Mouse (Mus musculus): ENCODE data around the gene Ap1g2.

Ap1g2 gene

DNA sequence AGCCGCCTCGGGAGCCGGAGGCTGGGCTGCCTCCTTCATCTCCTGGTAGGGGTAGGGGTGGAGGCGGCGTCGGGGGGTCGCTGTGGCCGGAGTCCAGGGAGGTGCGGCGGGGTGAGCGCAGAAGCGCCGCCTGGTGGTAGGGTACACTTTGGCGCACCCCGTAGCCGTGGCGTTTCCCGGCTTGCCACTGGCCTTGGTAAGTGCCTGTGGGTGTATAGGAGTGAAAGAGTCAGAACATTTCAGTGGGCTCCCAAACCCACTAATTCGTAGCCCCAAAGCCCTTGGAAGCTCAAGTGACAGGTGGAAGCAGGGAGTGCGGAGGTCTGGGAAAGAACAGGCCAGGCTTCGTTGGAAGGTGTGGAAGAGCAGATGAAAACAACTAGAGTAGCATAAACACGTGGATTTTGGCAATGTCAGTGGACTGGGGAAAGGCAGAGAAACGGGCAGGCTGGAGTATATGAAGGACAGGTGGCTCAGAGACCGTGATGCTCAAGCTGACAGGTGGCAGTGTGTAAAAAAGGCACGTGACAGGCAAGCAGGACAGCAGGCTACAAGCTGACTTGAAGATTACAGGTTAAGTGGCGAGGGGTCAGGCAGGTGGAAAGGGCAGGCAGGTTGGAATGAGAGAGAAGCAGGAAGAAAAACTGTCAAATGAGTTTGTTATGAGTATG is 7.7 kb upstream of the Ap1g2 start:
- no peak for DNase-seq (ENCODE audit: low read depth, low spot score)

DNA sequence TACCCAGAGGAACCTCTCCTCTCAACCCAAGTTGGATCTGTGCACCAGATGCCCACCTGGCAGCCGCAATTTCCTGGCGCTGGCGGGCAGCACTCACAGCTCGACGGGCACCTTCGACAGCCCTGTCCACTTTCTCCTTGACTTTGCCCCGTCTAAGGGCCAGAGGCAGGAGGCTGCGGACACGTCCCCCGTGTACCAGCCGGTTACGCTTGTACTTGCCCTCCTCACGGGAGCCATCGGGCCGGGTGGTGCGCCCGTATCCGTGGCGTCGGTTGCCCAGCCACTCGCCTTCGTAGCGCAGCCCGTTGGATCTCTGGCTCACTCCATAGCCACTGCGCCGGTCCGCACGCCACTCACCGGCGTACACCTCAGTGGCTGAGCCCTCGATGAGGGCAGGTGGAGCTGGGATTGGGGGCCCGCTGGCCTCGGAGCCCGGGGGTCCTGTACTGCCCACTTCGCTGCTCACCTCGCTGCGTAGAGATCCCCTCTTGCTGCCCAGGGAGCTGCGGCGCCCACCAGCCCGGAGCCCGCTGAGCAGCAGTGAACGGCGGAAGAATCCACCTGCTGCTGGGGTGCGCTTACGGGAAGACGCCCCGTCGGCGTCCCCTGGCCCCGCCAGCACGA is 7.1 kb upstream of the Ap1g2 start:
- no peak for DNase-seq (ENCODE audit: low read depth, low spot score)

DNA sequence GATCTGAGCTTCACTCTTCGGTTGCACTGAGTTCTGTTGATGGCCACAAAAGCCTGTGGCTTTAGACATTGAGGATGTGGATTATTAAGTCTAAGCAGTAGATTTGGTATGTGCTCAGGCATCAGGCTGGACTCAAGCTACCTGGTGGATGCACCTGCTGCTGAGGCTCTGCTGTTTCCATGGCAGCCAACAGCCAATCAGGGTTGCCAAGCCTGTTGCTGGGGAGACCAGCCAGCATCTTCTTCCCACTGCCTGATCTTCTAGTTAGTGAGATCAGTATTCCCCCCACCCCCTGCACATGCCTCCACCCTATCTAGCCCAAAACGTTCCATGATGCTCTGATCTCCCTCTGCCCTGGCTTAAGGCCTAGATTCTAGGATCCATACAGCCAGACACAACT is 5.3 kb upstream of the Ap1g2 start:
- no peak for DNase-seq (ENCODE audit: low read depth, low spot score)

DNA sequence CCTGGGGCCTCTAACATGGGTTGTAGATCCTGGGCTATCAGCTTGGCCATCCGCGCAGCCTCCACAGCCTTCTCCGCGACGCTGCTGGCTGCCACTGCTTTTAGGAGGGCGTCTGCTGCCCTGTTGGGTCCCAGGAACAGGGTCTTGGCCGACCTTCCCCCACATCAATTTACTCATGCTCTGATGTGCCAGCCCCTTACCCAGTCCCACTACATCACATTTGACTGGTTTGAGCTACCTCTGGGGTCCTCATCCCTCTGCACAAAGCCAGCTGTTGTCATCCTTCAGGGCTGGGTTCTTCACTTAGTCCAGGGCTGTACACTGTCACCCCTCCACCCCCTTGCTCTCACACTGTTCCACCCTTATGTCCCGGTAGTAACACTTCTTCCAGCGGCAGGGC is 3.7 kb upstream of the Ap1g2 start:
- DNase-seq (ENCODE audit: low read depth, low spot score) = no peak

DNA sequence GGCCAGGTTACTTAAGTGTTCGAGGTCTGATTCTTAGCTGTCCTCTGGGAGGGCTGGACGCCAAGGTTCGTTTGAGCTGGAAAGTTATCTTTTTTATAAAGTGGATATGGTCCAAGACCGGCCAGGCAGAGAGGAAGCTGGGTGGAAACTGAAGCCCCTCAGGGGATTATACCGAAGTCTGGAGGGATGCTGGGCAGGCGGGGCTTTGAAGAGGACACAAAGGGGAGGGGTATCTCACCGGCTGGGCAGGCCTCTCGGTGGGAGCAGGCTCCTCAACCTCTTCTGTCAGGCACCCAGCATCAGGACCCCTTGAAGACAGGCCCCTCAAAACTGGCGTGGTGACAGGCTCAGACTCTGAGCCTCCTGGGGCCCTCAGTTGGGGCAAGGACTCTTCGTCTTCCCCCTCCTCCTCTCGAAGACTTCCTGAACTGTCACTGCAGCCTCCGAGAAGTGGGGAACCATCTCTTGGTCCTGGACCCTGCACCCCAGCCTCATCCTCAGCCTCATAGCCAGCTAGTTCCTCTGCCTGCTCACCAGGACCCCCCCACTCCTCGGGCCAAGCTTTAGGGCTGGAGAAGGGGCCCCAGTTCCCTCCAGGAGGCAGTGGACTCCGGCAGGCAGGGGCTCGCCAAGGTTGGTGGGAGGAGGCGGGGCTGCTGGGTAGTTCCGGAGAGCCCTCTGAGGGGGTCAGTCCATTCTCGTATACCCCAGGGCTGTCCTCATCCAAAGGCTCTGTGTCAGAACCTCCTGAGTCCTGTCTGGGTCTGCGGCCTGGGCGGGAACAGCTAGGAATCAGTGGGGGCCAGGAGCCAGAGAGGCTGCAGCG is 2.9 kb upstream of the Ap1g2 start:
- no peak for DNase-seq (ENCODE audit: low read depth, low spot score)

DNA sequence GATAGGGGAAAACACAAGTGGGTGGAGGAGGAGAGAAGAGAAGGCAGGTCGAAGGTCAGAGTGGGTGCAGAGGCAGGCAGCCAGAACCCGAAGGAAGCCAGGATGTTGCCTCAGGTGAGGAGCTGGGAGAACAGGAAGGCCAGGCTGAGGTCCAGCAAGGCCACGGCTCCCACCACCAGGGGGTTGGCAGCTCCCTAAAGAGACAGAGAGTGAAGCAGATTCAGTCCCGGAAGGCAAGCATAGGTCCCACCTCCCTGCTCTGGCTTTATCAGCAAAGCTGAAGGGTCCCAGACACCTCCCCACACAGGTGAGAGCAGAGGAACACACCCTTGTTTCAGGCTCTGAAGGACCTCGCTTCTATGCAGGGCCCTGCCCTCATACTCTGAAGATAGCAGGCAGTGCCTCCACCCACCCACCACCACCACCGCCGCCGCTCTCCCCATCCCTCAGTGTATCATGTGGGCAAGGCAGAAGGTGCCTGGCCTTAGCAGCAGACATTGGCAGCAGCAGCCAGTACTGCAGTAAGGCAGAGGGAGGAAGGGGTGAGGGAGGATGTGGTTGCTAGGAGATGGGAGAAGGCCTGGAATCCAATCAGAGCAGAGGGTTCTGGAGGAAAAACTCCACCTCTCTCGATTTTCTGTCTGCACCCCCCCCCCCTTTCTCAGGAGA is 1.9 kb upstream of the Ap1g2 start:
- no peak for DNase-seq (ENCODE audit: low read depth, low spot score)

DNA sequence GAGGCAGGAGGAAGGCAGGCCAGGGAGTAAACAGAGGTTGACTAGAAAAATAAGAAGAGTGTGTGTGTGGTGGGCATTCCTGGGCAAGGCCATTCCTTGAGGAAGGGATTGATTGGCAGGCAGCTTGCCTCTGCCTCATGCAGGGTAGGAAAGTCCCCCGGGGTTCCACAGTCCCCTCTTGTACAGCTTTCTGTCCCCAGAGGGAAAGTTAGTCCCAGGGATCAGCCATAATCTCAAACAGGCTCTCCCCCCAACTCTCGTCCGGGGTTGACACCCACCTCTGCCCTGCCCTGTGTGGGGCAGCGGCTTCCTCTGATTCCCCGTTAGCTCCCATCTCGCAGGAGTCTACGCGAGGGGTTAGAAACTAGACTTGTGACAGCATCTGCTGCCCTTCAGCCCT is 597 bp upstream of the Ap1g2 start:
- DNase-seq (ENCODE audit: low read depth, low spot score) = no peak

DNA sequence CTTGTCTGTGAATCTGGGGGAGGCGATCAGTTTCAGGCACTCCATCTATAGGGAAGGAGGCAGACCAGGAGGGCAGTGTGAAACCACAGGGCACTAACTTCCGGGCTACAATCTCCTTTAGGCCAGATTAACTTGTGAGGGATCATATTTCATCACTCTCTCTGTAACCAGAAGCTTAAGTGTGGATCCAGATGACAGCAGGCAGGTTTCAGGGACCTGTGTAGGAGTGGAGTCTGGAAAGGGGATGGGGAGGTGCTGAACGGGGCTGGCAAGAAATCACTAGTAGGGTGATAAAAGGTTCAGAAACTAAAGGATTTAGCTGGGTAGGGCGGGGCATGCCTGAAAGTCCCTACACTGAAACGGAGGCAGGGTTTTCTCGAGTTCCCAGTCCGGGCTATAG is 1.0 kb downstream of the Ap1g2 start:
- no peak for DNase-seq (ENCODE audit: low read depth, low spot score)

DNA sequence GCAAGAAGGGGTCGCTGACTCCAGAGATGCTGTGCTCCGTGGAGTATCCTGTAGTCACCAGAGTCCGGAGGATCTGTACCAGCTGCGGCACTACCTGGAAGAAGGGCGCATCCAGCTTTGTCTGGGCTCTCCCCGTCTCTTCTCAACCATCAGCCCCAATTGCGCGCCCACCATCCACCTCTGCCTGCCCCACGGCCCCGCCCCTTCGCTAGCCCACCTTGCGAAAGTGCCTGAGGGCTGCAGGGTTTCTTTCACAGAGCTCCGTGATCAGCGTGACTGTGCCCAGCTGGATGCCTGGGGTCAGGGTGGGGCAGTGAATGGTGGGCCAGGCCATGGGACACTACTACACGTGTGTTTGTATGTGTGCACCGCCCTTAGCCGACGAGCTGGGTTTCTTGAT is 2.0 kb downstream of the Ap1g2 start:
- no peak for DNase-seq (ENCODE audit: low read depth, low spot score)

DNA sequence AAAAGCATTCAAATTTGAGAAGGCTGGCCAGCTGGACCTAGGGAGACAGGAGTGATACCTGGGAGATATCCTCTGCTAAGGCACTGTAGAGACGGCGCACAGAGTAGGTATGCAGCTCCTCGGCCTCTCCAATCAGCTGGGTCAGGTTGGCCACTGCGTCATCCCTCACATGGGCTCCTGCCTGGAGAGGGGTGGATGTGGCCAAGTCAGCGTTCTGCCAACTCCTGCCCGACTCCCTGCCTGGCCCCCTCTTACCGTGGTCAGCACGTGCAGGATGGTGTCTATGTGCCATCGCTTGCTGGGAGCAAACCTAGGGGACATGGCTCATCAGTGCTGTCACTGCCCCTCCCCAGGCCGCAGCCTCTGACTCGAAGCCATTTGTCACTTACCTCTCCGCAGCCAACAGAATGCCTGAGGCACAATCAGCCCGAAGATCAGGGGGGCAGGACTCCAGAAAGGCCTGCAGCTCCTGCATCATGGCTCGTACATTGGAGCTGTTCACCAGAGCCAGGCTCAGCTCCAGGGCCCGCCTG is 4.1 kb downstream of the Ap1g2 start:
- DNase-seq (ENCODE audit: low read depth, low spot score) = no peak

DNA sequence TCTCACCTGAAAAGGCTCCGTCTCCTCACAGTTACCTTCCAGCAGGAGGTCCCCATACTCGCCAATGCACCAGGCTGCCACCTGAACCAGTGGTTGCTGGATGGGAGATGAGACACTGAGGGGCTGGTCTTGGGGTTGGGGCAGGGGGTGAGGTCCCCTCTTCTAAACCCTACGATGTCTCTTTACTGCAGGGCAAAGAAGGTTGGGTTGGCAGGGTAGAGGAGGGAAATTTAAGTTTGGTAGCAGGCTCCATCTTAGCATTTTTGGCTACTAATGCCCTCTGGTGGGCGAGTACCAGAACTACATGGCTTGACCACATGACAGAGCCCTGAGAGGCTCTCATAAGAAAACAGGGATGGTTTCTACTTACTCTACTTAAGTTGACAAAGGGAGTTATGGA is 4.8 kb downstream of the Ap1g2 start:
- DNase-seq (ENCODE audit: low read depth, low spot score) = no peak

DNA sequence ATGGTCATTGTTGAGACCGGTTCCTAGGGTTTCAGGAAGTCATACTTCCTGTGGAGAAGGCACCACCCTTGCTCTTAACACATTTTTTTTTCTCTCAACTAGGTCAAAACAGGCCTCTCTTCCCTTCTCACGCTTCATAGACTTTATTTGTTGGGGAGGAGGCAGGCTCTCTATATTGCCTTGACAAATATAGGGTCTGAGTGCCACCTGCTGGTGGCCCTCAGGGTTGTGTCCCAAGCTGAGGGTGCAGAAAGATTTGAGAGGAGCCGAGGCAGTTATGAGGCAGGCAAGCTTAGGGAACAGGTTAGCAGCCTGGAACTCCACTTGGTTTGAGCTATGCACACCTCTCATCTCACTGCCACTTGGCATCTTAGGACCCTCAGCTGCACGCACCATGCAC is 8.3 kb downstream of the Ap1g2 start:
- DNase-seq (ENCODE audit: low read depth, low spot score) = no peak

DNA sequence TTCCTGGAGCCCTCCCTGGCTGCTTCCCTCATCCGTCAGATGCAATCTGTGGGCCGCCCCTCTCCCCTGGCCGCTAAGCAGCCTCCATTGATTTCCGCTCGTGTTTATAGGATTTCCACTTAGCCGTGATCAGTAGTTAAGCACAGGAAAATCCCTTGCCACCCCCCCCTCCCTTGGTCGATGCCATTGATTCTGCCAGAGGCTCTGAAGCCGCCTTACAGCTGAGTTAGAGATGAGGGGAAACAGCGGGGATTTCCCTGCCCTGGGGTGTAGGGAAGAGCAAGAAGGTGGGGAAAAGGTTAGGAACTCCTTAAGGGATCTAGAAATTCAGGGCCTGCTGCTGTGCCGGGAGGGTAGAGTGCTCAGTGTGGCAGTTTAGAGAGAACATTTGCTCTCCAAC is 8.7 kb downstream of the Ap1g2 start:
- DNase-seq (ENCODE audit: low read depth, low spot score) = no peak

DNA sequence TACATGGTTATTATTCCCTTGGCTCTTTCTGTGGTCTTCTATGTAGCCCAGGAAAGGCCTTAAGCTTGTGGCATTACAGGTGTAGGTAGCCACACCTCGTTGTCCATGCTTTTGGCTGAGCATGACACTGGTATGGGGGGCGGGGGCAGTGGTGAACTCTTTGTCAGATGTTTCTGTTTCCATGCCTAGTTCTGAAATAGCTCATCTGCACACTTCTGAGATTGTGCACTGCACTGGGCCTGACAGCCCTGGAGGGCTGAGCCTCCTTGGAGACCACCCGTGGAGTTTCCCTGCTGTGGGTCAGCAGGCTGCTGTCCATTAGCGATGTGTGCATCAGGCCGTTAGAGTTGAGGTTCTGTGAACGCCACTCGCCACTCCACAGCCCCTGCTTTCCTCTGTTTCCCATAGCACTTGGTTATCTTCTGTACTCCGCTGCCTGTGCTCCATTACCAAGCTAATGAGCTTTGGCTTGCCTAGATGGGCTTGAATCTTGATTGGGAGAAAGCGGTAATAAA is 9.8 kb downstream of the Ap1g2 start:
- DNase-seq (ENCODE audit: low read depth, low spot score) = no peak

DNA sequence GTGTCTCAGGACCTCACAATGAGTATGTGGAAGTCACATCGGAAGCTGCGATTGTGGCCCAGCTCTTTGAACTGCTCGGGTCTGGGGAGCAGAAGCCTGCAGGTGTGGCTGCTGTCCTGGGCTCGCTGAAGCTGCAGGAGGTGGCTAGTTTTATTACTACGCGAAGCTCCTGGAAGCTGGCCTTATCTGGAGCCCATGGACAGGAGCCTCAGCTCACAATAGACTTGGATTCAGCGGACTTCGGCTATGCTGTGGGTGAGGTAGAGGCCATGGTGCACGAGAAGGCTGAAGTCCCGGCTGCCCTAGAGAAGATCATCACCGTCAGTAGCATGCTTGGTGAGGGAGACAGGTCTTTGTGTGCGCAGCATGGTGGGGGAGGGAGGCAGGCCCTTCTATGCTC is 10.7 kb downstream of the Ap1g2 start:
- no peak for DNase-seq (ENCODE audit: low read depth, low spot score)

DNA sequence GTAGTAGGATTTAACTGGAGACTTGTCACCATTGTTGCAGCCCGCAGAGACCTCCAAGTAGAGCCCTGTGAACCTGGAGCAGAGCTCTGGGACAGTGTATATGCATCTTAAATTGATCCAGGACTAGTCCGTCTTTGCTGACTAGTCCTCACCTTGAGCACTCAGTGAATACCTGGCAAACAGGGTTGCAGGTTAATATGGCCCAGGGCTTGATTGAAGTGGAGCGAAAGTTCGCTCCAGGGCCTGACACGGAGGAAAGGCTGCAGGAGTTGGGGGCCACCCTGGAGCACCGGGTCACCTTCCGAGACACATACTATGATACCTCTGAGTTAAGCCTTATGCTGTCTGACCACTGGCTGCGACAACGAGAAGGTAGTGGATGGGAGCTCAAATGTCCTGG is 11.1 kb downstream of the Ap1g2 start:
- no peak for DNase-seq (ENCODE audit: low read depth, low spot score)

DNA sequence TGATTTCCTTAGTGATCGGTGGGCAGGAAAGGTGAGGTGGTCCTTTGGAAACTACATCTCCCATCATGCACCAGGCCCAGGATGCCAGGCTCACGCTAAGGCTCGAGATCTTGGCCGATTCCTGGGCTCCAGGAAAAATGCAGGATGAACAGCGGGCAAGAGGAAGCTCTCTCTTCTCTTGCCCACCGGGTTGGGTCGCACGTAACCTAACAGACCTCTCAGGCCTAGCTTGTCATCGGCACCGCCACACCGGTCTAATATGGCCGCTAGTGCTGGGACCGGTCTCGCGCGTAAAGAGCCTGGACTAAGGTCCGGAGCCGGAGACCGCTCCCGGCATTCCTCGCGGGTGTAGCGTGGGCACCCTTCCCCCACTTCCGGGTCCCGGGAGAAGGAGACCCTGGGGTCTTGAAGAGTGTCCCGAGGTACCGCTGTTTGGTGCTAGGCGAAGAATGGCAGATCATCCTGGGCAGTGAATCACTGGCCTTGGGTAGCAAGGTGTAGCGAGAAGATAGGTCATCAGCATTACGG is 11.6 kb downstream of the Ap1g2 start, which contains the start of gene Thtpa:
Gene Thtpa (plus strand): TSS at position 81 of the 528 bp plus-strand sequence.
- DNase-seq (ENCODE audit: low read depth, low spot score) = no peak

DNA sequence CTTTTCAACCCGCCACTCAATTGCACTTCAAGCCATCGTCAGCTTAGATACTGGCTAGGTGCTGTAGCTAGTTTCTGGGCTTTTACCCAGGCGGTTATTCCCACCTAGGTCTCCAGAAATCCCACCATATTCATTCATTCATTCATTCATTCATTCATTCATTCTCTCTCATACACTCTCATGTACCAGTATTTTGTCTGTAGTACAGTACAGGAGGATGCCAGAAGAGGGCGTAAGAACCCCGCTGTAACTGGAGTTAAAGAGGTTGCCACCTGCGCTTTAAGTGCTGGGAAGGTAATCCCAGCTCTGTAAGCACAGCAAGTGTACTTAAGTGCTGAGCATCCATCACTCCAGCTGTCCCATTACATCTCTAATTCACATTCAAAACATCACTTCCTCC is 12.5 kb downstream of the Ap1g2 start:
- no peak for DNase-seq (ENCODE audit: low read depth, low spot score)

DNA sequence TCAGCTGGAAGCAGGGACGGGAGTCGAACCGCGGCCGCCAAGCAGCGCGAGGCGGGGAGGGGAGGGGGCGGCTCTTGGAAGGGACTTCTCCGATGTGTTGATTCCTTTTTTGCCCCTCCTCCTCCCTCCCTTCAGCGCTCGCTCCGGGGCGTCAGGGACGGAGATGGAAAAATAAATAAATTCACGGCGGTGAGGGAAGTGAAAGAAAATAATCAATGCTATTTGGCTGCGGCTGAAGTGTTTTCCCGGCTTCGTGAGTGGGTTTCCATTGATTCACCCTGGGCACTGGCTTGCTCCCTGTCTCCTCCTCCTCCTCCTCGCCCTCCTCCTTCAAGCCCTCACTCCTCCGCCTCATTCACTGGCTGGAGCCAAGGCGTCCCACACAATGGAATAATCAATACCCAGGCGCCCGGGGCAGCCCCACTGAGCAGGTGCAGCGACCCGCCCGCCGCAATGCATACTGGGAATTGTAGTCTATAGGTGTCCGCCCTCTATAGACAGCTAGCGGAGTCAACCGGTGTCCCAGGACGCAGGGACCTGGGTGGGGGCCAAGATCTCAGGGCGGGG is 14.3 kb downstream of the Ap1g2 start, which contains the start of gene Zfhx2:
Gene Zfhx2 (minus strand): TSS at position 314 of the 567 bp plus-strand sequence.
- peak; percentile 81 for DNase-seq (ENCODE audit: low read depth, low spot score)

DNA sequence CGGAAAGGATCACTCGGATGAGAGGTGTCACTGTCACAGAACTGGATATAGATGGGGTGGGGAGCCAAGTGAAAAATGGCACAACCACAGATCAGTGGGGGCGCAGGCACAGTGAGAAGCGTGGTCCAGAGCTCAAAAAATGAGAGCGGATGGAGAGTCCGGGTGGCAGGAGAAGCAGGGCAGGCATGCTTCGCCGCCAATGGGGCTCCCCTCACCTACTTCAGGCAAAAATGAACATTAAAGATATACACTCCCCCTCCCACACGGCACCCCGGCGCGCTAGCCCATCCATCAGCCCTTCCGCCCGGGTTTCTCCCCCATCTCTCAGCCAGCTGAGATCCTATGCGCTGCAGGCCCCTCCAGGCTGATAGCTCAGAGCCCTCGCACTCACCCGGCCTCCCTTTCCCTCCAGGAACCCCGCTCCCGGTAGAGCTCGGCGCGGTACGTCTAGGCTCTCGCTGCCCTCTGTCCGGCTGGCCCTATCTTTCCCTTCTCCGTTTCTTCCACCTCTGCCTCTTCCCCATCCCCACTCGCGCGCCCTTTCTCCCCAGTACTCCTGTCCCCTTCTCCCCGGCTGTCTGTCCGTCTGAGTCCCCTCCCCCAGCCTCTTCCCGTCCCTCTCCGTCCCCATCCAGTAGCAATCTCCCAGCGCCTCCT is 15.1 kb downstream of the Ap1g2 start:
- DNase-seq (ENCODE audit: low read depth, low spot score) = no peak
